Mouse (Mus musculus) left cerebral cortex, adult 2 months (tissue): ENCODE measurements around the gene Cyp4b1. TPM values are rescaled to one million over a fixed set of nuclear protein-coding genes. Genes with fewer than 3 reads are reported as not detected.
"Not testable (repeated sequence)": the region's sequence is repeated elsewhere in the genome, so short reads cannot be mapped to it uniquely, and the experiment has no call there.

Source experiments
- DNase-seq, 2 experiments: peaks; one replicate each; pipeline ENCODE4 v3.0.0; 2021 to 2022; ENCODE audit warnings: low spot score in 2 of 2, mixed read lengths in 1 of 2; ENCODE audit errors: extremely low spot score in 1 of 2
- H3K27ac ChIP-seq: fragments of 200-600 bp; 2 replicates; pipeline ENCODE4 v1.8.1; 2022
- H3K4me3 ChIP-seq: fragments of 200-600 bp; 2 replicates; pipeline ENCODE4 v1.8.1; 2022
- CTCF ChIP-seq: fragments of 200-600 bp; IDR thresholded peaks from 2 replicates; pipeline ENCODE4 v1.8.1; 2022; ENCODE audit warnings: antibody characterized with exemption, mild to moderate bottlenecking, moderate library complexity
- intact Hi-C: fragments of 180-260 bp; cut with DNase I; formaldehyde crosslinking; loops from one replicate; pipeline ENCODE4 v1.15.1; 2025
- total RNA-seq, 2 experiments: library from RNA; stranded (reverse); gene quantifications; 2 replicates each; pipeline ENCODE4 v1.2.3; 2021

Gene Cyp4b1
- total RNA-seq, 2 experiments from 2014 or later, result 1.7 to 2.4 TPM

DNA sequence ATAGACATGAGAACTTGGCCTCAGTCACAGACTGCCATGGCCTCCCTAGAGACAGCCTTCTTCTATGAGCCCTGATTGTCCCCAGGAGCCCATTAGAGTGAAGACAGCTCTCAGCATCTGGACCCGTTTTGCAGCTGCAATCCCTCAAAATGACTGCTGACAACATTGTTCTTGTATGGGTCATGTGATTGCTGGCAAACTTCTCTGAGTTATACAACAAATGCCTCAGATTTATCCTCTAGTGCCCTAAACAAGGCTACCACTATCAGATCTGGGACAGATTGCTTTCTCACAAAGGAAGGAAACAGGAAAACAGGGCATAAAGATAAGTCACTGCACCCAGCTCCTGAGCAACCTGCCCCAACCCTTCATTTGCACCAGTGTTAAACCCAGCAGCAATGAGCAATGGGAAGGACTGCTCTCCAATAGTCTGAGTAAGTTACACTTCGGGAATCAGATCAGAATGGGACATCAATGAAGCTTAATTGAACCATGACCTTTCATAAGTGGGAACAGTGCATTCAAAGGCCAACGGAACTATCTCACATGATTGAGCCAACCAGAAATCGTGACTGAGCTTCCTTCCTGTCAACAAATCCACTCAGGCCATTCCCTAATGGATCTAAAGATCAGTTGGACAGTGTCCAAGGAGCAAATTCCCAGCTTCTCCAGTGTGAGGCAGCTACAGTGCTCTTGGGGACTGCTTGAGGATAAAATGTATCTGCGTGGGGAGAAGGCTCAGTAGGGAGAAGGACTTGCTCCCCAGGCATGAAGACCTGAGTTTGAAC lies 4.4 kb downstream of the Cyp4b1 start:
- DNase-seq, result no peak
- intact Hi-C loops, result no loop called here
- H3K4me3 ChIP-seq, result no peak overlapping the region
- no peak for TF ChIP-seq CTCF
- no peak overlapping the region for H3K27ac ChIP-seq

DNA sequence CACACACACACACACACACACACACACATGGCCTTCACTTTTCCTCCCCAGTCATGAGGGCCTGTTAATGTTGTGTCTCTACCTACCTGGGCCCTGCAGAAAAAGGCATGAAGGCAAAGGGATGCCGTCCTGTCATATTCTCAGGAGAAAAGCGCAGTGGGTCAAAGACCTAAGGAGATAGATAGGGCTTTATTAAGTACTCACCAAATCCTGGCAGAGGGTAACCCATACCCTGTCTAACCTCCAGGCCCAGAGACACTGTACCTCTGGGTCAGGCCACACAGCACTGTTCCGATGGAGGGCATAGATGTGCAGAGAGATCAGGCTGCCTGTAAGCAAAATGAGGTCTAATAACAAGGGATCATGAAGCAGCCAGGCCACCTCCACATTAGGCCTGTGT lies 22.0 kb downstream of the Cyp4b1 start:
- intact Hi-C loops, DNase-seq: not testable (repeated sequence)

DNA sequence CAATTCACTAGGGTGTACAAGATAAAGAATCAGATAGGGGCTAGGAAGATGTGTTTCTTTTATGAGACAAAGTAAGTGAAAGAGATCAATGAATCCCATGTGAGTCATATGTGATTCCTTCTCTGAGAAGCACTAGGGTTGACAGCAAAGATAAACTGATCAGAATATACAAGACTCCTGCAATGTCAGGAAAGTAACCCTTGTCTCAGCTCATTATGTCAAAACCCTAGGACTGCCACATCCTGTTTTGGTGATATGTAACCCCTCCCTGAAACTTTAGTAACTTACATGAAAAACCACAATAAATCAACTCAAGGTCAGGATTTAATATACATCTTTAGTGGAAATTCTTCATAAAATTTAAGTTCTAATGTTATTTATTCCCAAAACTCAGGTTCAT lies 33.5 kb downstream of the Cyp4b1 start:
- no peak for DNase-seq
- TF ChIP-seq CTCF, result no peak
- intact Hi-C loops, result no loop called here
- H3K4me3 ChIP-seq, result no peak overlapping the region
- H3K27ac ChIP-seq, result no peak overlapping the region

More for the DNA sequence above, 22.0 kb downstream of the Cyp4b1 start:
- H3K4me3 ChIP-seq, H3K27ac ChIP-seq: not testable (repeated sequence)

DNA sequence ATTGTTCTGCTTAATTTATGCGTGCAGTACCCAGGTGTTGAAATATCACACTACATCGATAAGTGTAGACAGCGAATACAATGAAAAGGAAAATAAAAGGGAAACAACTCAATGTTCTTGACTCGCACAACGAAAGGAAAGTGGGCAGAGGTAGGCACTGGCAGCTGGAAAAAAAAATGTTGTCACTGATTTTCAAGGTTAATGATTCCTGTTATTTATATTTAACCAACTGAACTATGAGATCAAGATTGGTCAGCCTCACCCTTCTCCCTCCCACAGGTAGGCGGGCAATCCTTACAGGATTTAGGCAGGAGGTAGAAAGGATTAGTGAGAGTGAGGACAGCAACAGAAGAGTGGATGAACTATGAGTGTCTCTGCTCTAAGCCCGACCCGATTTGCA lies 46.9 kb downstream of the Cyp4b1 start, which contains the start of gene Cyp4a32:
TSS of gene Cyp4a32 (plus strand) at position 359 of the 400 bp plus-strand sequence.
- H3K27ac ChIP-seq, intact Hi-C loops, H3K4me3 ChIP-seq, DNase-seq: not testable (repeated sequence)

DNA sequence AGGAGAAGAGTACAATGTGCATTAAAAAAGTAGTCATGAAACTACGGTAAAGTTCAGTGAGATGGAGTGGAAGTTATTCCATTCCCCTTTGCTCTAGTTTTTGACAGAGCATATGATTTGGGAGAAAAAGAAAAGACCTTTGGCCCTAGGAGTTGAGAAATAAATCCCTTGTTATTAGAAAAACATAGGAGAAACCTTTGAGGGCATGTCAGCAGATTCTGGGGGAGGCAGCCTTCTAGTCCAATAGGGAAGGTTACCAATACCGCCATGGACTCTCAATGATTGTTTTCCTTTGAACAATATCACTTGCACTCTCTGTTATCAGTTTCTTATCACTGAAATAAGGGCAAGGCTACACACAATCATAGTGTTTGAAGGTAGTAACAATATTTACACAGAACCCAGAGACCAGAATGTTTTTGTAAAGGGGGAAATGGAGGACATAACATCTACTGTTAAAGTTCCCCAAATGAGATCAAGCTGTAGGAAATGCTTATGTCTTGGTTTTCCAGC lies 50.6 kb downstream of the Cyp4b1 start:
- intact Hi-C loops, result no loop called here
- Histone ChIP-seq H3K4me3 (no peak overlapping the region), H3K27ac (no peak overlapping the region)
- no peak for DNase-seq
- TF ChIP-seq CTCF, result no peak

DNA sequence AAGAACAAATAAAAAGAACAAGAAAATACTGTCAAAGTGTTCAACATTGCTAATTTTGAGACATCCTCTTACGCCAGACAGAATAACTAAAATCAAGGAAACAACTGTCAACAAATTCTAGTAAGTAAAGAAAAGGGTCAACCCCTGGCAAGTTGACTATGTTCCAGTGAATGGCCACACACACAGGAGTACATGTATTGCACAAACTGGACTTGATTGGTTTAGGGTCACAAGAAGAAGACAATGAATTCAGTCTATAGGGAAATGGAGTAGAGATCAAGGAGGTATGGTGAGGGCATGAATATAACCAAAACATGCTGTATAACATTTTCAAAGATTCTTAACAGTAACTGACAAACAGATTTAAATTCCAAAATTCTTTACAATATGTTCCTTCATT lies 51.2 kb downstream of the Cyp4b1 start:
- H3K27ac ChIP-seq, result no peak overlapping the region
- intact Hi-C loops, result no loop called here
- no peak overlapping the region for H3K4me3 ChIP-seq
- DNase-seq, result no peak
- TF ChIP-seq CTCF, result no peak

DNA sequence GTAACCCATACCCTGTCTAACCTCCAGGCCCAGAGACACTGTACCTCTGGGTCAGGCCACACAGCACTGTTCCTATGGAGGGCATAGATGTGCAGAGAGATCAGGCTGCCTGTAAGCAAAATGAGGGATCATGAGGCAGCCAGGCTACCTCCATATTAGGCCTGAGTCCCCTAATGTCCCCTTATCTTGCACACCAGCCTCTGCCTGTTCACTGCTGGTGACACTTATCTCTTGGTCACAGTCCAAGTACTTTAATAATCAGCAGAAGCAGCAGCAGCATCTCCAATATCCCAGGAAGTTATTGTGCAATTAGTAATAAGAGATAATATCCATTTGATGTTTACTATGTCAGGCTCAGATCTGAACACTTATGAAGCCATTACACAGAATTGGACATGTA lies 64.5 kb downstream of the Cyp4b1 start:
- no peak for TF ChIP-seq CTCF
- intact Hi-C loops, result no loop called here
- Histone ChIP-seq H3K4me3 (no peak overlapping the region), H3K27ac (no peak overlapping the region)
- no peak for DNase-seq

DNA sequence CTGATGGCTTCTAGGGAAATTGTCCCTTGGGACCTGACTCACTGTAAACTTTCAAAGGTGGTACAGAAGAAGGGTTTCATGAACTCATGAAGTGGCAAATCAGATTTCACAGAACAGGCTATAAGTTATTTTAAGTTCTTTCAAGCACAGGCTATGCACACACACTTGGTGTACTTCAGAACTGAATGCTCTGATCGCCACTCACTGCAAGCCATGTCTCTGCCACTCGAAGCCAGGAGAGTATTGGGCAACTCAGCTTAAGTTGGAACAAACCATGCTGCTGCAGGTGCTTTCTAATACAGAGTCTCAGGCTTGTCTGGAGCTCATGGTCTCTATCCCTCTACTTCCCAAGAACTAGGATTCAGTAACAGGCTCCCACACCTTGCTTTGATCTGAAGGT lies 71.7 kb downstream of the Cyp4b1 start:
- H3K4me3 ChIP-seq, result no peak overlapping the region
- no peak for DNase-seq
- intact Hi-C loops, result loop anchor here (5.0 kb wide), 1 partner anchor 43 kb away; no protein-coding TSS in a partner anchor
- TF ChIP-seq CTCF, result no peak
- H3K27ac ChIP-seq, result no peak overlapping the region

DNA sequence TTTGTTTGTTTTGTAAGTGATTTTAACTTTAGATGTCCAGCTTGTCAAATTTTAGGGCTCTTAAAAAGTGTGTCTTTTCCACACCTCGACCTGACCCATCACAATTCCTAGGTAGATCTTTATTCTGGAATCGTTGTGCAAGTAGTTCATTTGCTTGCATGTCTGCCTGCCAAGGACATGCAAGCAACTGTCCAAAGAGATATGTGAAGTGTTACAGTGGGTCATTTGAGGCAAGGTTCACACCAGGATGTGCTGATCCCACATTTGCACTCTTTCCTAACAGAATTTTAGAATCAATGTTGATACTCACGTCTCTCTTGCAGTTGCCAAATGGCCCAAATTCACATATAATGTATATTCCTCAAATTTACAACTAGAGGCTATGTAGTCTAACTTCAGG lies 72.3 kb downstream of the Cyp4b1 start:
- DNase-seq, result no peak
- Histone ChIP-seq H3K4me3 (no peak overlapping the region), H3K27ac (no peak overlapping the region)
- intact Hi-C loops, result loop anchor here (5.0 kb wide), 1 partner anchor 43 kb away; no protein-coding TSS in a partner anchor
- TF ChIP-seq CTCF, result no peak

Other genes with a start within 250 kb of the Cyp4b1 start
- under 1 TPM in 1 of 2 experiments, not detected in 1; 0.14 TPM for gene Cyp4a12b, start 236.1 kb downstream of the Cyp4b1 start, total RNA-seq
- gene Cyp4a30b, start 195.1 kb downstream of the Cyp4b1 start, total RNA-seq, result not detected
- gene Cyp4a14, start 151.6 kb downstream of the Cyp4b1 start, total RNA-seq, result not detected
- not detected for gene Cyp4a10, start 129.5 kb downstream of the Cyp4b1 start, total RNA-seq
- not detected for gene Cyp4a31, start 84.1 kb downstream of the Cyp4b1 start, total RNA-seq
- not detected for gene Cyp4a32, start 46.8 kb downstream of the Cyp4b1 start, total RNA-seq
- gene Efcab14, start 90.0 kb upstream of the Cyp4b1 start, total RNA-seq, result 10 to 100 TPM; 50.7 to 52.5 TPM
- gene Tex38, start 133.3 kb upstream of the Cyp4b1 start, total RNA-seq, result under 1 TPM in 1 of 2 experiments, not detected in 1; 0.75 TPM
- 10 to 100 TPM; 74.6 to 74.8 TPM for gene Atpaf1, start 137.1 kb upstream of the Cyp4b1 start, total RNA-seq
- 1 to 10 TPM; 4.0 to 4.4 TPM for gene Mob3c, start 180.4 kb upstream of the Cyp4b1 start, total RNA-seq
- 10 to 100 TPM; 37.6 to 38.7 TPM for gene Mknk1, start 191.5 kb upstream of the Cyp4b1 start, total RNA-seq
- gene Kncn, start 236.7 kb upstream of the Cyp4b1 start, total RNA-seq, result under 1 TPM; 0.45 to 0.70 TPM
- gene 6430628N08Rik, start 242.9 kb upstream of the Cyp4b1 start, total RNA-seq, result 1 to 10 TPM in 1 of 2 experiments, under 1 TPM in 1; 0.77 to 1.1 TPM